Comparison of ENCODE assay signal across 8 mouse cellular contexts in the genomic region with DNA sequence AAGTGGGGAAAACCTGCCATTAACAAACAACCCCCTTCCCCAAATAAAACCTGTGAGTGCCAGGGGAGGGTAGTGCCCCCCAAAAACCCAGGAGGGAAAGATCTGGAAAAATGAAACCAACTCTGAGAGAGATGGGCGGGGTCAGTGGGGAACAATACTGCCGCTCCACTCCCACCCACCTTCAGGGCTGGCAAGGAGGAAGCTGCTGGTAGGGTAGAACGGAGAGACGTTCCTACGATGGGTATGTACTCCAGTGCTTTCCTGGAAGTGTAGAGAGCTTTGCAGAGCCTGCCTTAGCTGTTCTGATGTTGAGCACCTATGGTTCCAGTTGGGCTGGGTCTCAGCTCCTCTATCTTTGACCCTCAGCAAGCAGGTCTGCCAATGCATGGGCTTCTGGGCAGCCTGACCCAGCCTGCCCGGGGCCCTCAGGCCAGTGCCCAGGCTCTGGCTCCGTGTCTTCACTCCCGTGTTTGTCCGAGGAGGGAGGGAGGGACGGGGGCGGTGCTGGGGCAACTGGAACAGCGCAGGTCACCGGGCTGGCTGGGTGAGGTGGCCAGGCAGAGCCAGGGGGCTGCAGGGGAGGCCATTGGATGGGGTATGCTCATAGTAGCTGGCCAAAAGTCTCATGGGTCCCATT. TPM values are rescaled to one million over a fixed set of nuclear protein-coding genes. Genes with fewer than 3 reads are reported as not detected.
DNase-seq lines count a peak whose midpoint lies in the region; ATAC-seq and TF ChIP-seq lines count a peak whose summit lies in the region.

No protein-coding gene starts in this region.

- no peak overlapping the region for H3K27ac ChIP-seq in embryonic facial prominence, embryonic 12.5 days

- H3K36me3 ChIP-seq in embryonic facial prominence, embryonic 12.5 days, result peaks cover 26% of the 10 kb centered on the region
- peaks cover 21% of the 10 kb centered on the region for H3K36me3 ChIP-seq in myocyte (ENCODE audit: control insufficient read depth, insufficient read depth)

- 54% methylated on average over 13 of the region's 13 CpGs for WGBS in embryonic facial prominence, embryonic 12.5 days

- H3K4me3 ChIP-seq in embryonic facial prominence, embryonic 12.5 days, result no peak overlapping the region
- H3K4me3 ChIP-seq in myocyte, result no peak overlapping the region

- H3K9me3 ChIP-seq in embryonic facial prominence, embryonic 12.5 days, result no peaks in the 10 kb centered on the region

- H3K4me1 ChIP-seq in embryonic facial prominence, embryonic 12.5 days, result peaks cover 34% of the 10 kb centered on the region

- H3K79me2 ChIP-seq in myocyte (ENCODE audit: control insufficient read depth, insufficient read depth), result peaks cover 81% of the 10 kb centered on the region

- H3K9ac ChIP-seq in embryonic facial prominence, embryonic 12.5 days, result 0 out of 2 replicates have a peak overlapping the region, but pooled peaks have one; percentile 15

- no peaks in the 10 kb centered on the region for H3K27me3 ChIP-seq in embryonic facial prominence, embryonic 12.5 days
- H3K27me3 ChIP-seq in myocyte (ENCODE audit: control insufficient read depth, insufficient read depth, insufficient read length), result no peaks in the 10 kb centered on the region

- peak; percentile 55 for ATAC-seq in frontal cortex, adult (ENCODE audit: low TSS enrichment)
- no peak for ATAC-seq in embryonic facial prominence, embryonic 12.5 days (ENCODE audit: insufficient number of reproducible peaks, insufficient read depth, low FRiP score, low TSS enrichment)
- ATAC-seq in cerebellum, adult (ENCODE audit: insufficient number of reproducible peaks, low FRiP score, low TSS enrichment), result no peak

- DNase-seq in frontal cortex, adult 2 months (ENCODE audit: extremely low spot score in 1 of 2, low spot score in 1 of 2), result no peak
- DNase-seq in induced T-regulatory cell, adult 2 months (ENCODE audit: low read depth), result peak; percentile 13
- DNase-seq in testis, postnatal 14 days (ENCODE audit: low spot score), result no peak
- no peak for DNase-seq in layer of hippocampus, adult 9-11 months

- peak overlapping the region; percentile 62; the same call in 1 of the 2 replicates for H3K4me2 ChIP-seq in embryonic facial prominence, embryonic 12.5 days (replicated peaks)
- H3K4me2 ChIP-seq in myocyte (ENCODE audit: low read depth), result no peak overlapping the region

- TF ChIP-seq POLR2A in myocyte (IDR thresholded peaks at IDR 0.05; ENCODE audit: insufficient read length, low read depth), result peak; percentile 3

- H3ac ChIP-seq in myocyte (ENCODE audit: control insufficient read depth, insufficient read length), result no peak overlapping the region

TF ChIP-seq in myocyte, 11 proteins besides CTCF, POLR2A, EP300 and RAD21:
- no peak for TF ChIP-seq TCF3 (IDR thresholded peaks at IDR 0.05; ENCODE audit: insufficient read length, low read depth)

RNA-seq across cellular contexts. Expression of gene Gpc1, which starts 18.6 kb away (rescaled TPM):
- polyA plus RNA-seq in frontal cortex, adult 2 months (2012; rRNA removed), result 60.9 and 64.8 TPM in 2 replicates
- 79.8 and 81.4 TPM in 2 replicates for polyA plus RNA-seq in embryonic facial prominence, embryonic 12.5 days (2016; fragmentation: Nextera tagmentation; extraction: Ambion mirVana)
- 930 TPM for polyA plus RNA-seq in myocyte (2012; fragmentation: generic; extraction: Trizol)

RNA-seq across cellular contexts. Expression of gene Ankmy1, which starts 52.6 kb away (rescaled TPM):
- polyA plus RNA-seq in frontal cortex, adult 2 months (2012; rRNA removed), result 0.17 and 0.34 TPM in 2 replicates
- polyA plus RNA-seq in embryonic facial prominence, embryonic 12.5 days (2016; fragmentation: Nextera tagmentation; extraction: Ambion mirVana), result 0.55 TPM in 2 replicates
- polyA plus RNA-seq in myocyte (2012; fragmentation: generic; extraction: Trizol), result 2.4 TPM

RNA-seq across cellular contexts. Expression of gene Dusp28, which starts 56.7 kb away (rescaled TPM):
- 45.5 and 47.4 TPM in 2 replicates for polyA plus RNA-seq in frontal cortex, adult 2 months (2012; rRNA removed)
- polyA plus RNA-seq in embryonic facial prominence, embryonic 12.5 days (2016; fragmentation: Nextera tagmentation; extraction: Ambion mirVana), result 10.8 and 10.9 TPM in 2 replicates
- 40.9 TPM for polyA plus RNA-seq in myocyte (2012; fragmentation: generic; extraction: Trizol)

Comparison
In these comparisons a context has a peak if more than half of its experiments do, and no peak if none do; other contexts are left out.
1. RNA of gene Gpc1, which starts 18.6 kb away (polyA plus RNA-seq): 930 TPM in myocyte (single experiment); 79.8 to 81.4 TPM in embryonic facial prominence, embryonic 12.5 days and 60.9 to 64.8 TPM in frontal cortex, adult 2 months; every median in the first group is over 10 times any median in the second.